Mouse (Mus musculus) urinary bladder, postnatal 14 days (tissue): Measurements from ENCODE around the gene R3hdm1.
"Not testable (repeated sequence)": the region's sequence is repeated elsewhere in the genome, so short reads cannot be mapped to it uniquely, and the experiment has no call there.

ENCODE experiments used
- DNase-seq: peaks from one replicate; pipeline ENCODE4 v3.0.0; 2021; ENCODE audit warnings: low spot score

The R3hdm1 gene

DNA sequence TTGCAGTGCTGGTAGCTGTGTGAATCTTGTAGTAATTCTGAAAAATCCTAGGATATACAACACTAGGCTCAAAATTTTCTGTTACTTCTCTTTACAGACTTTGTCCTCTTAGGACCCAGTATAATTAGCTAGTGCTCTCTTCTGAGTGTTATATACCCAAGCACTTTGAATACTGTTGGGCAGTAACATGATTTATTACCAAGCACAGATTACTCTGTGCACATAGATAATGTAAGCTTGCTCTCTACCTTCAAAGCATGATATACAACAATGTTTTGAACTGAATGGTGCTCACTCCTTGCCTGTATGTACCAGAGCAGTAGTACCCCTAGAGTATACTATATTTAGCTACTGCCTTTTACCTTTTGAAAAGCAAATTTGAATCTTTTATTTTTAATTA is 33.1 kb downstream of the R3hdm1 start:
- DNase-seq, result not testable (repeated sequence)

DNA sequence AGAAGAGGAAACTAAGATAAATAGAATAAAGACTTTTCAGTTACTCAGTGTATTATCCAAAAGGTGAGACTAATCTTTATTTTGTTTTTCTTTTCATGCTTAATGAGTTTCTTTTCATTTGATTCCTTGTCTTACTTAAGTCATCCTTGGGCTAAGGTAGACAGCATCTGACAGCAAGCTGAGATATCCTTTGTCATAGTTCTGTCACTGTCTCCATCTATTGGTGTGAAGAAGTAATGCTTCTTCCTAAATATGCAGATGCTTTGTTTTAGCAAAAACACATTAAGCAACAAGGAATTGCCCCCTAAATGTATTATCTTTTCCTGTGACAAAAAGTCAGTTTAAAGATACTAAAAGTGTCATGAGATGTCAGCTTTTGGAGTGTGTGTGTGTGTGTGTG is 37.9 kb downstream of the R3hdm1 start:
- DNase-seq, result no peak

DNA sequence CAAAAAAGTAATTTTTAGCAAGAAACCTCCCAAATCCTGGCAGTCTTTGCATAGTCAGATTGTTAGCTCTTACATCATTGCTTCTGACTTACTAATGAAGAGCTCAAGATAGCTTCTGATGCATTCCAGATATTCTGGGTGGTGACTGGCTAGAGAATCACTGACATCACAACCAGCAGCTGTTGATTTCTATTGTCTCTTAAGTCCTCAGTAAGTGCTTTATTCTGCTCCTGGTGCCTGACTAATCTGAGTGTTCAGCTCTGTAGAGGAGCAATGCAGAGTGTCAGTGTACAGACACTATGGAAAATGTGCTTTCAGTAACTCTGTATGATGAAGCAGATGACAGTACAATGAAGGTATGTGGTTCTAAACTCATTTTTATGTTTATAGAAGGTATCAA is 38.6 kb downstream of the R3hdm1 start:
- no peak for DNase-seq

DNA sequence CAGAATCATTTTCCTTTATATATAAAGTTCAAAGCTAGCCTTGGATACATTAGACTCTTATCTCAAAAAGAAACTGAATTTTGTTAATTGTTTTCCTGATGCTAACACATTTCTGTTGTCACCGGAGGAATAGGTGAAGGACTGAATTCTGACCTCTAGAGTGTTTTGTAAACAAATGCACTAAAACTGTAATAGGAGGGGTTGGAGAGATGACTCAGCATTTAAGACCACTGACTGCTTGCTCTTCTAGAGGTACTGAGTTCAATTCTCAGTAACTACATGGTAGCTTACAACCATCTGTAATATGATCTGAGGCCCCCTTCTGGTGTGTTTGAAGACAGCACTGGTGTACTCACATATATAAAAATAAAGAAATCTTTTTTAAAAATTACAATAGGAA is 63.9 kb downstream of the R3hdm1 start:
- no peak for DNase-seq

DNA sequence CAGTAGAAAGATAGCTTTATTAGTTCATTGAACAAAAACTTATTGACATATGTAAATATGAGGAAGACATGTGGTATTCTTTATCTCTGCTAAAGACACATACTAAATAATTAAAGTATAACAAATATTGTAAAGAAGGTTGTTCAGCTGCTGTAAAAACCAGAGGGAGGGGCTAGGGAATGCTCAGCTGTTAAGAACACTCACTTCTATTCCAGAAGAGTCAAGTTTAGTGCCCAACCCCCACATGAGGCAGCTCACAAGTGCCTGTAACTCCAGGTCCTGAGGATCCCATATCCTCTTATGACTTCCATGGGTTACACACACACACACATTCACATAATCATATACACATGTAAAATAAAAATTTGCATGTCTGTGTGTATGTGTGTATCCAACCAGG is 67.0 kb downstream of the R3hdm1 start:
- no peak for DNase-seq

DNA sequence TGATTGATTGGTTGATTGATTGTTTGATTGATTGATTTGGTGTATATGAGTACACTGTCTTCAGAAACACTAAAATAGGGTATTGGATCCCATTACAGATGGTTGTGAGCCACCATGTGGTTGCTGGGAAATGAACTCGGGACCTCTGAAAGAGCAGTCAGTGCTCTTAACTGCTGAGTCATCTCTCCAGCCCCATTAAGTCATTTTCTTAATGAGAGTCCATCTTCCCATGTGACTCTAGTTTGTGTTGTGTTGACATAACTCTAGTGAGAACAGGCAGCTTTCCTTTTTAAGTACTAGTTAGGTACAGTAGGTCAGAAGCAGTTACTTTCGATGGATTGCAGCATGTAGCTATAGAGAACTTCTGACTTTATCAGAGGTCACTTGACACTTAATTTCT is 88.3 kb downstream of the R3hdm1 start:
- no peak for DNase-seq

DNA sequence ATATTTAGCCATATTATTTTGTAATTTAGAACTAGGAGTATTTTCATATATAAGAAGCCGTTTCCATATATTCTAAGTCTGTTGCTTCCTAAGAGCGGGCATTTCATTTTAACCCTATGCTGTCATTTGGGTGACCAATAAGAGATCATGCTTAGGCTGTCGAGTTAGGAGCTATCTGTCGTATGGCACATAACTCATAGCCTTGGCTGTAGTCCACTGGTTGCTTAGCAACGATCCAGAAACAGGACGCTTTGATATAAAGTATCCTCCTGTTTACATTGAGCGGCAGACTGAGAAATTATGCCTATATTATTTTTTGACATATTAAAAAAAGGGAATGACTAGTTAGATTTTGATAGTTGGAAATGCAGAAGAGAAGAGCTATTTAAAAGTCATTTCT is 89.3 kb downstream of the R3hdm1 start:
- DNase-seq, result no peak

DNA sequence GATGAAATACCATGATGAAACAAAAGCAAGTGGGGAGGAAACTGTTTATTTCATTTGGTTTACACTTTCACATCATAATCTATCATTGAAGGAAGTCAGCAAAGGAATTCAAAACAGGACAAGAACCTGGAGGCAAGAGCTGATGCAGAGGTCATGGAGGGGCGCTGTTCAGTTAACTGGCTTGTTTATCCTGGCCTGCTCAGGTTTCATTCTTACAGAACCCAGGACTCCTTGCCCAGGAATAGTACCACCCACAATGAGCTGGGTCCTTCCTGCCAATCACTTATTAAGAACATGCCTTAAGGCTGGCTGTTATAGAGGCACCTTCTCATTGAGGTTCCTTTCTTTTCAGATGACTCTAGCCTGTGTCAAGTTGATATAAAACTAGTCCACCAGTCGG is 90.9 kb downstream of the R3hdm1 start:
- no peak for DNase-seq

DNA sequence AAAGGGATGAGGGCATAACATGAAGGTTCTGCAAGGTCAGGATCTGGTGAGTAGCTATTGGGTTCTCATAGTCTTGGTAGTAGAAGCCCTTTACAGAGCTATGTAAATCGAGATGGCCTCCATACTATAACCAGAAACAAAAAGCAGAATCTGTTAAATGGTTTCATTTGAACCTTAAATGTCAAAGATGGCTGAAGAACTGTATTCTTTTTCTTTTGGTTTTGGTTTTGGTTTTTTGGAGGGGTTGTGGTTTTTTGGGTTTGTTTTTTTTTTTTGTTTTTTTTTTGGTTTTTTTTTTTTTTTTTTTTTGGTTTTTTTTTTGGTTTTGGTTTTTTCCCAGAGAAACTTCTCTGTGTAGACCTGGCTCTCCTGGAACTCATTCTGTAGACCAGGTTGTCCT is 94.3 kb downstream of the R3hdm1 start:
- DNase-seq, result no peak

DNA sequence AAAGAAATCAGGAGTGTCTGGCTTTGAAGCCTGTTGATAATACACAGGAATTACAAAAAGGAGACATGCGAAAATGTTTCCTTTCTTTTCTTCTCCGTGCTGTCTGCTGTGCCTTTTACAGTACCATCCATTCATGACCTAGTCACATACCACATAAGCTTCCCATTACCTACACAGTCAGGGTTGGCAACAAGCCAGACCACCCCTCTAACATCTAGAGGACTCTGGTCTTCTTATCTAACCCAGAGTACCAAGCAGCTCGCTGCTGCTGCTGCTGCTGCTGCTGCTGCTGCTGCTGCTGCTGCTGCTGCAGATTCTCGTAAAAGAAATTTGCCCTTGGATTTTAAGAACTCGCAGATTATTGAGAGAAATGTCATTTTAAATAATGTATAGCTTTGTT is 110.2 kb downstream of the R3hdm1 start:
- DNase-seq, result no peak

DNA sequence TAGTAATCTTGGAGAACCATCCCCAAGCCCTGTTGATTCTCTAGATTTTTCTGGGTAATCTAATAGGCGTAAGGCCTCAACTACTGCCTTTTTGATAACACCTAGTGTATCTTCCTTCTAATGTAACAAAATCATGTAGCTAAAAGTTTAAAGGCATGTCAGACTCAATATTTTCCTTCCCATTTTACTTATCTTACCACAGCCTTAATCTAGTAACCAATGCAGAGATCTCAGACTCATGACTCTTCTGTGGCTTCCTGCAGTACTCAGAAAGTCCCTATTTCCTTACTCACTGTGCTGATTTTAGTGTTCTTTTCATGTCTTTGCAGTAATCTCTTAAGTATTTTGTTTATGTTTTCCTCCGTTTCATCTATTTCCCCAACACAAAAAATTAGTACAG is 118.8 kb downstream of the R3hdm1 start:
- DNase-seq, result no peak

DNA sequence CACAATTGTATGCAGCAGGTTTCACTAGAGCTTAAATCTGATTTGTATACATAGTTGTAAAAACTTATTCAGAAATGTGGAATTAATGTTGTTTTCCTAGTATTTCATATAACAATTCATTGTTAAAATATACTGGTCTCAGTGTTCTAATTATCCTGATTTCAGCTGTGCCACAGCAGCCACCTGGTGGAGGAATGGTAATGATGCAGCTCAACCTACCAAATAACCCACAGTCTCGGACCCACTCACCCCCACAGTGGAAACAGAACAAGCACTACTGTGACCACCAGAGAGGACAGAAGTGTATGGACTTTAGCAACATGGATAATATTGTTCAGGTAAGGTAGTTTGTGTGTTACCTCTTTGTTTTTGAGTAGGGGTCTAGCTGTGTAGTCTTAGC is 120.2 kb downstream of the R3hdm1 start:
- no peak for DNase-seq

DNA sequence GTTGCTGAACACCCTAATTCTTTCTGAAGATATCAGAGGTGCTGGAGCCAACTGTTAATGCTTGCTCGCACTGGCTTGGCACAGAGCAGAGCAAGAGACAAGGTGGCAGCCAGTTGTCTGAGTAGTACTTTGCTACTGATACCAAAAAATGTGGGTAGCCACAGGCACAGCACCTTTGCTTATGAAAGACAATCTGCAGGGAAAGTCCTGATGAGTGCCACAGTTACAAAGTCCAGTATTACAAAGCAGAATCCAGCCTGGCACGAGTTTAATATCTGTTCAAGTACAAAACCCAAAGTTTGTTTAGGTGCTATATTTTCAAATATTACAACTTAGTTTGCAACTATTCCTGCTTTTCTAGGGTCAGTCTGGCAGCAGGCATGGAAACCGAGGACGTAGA is 132.1 kb downstream of the R3hdm1 start:
- DNase-seq, result no peak

DNA sequence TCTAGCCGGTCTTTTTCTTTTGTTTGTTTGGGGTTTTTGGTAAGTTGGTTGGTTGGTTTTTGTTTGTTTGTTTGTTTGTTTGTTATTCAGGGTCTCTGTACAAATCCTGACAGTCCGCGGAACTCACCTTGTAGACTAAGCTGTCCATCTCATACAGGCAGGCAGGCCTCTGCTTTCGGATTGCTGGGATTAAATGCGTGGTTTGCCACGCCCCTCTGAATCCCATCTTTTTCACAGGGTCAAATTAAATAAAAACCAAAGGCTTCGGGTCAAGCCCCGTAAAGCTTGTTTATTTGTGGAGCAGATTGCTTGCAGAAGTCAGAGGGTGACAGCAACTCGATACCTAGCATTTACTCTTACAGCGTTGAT is 140.5 kb downstream of the R3hdm1 start, which contains the start of gene Ubxn4:
Gene Ubxn4 (plus strand): TSS at position 338 of the 369 bp plus-strand sequence.
- DNase-seq, result no peak

DNA sequence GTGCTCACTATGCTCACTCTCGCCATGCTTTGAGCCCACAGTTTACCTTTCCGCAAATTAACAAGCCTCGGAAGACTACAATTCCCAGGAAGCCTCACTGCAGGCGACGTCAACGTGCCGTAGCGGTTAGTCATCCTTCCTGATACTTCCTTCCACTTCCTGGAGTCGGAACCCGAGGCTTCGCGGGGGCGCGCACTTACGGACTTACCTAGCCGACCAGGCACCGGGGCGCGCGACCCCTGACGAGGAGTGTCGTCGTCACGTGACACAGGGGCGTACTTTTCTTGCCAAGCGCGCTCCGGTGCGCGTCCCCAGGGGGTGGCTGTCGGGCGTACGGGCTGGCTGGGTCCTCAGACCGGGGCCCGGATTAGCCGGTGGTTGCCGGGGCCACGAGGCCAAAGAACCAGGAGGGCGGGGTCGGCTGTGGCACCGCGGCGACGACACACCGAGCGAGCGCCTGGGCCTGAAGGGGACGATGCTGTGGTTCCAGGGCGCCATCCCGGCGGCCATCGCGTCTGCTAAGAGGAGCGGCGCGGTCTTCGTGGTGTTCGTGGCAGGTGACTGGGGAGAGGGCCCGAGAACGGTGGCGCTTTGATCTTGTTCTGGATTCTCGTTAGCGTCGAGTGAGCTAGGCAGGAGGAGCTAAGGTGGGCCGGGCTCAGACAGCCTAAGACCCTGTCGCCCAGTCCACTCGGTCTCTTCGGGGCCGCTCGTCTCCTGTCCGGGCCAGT is 141.1 kb downstream of the R3hdm1 start:
- peak; percentile 96 for DNase-seq

DNA sequence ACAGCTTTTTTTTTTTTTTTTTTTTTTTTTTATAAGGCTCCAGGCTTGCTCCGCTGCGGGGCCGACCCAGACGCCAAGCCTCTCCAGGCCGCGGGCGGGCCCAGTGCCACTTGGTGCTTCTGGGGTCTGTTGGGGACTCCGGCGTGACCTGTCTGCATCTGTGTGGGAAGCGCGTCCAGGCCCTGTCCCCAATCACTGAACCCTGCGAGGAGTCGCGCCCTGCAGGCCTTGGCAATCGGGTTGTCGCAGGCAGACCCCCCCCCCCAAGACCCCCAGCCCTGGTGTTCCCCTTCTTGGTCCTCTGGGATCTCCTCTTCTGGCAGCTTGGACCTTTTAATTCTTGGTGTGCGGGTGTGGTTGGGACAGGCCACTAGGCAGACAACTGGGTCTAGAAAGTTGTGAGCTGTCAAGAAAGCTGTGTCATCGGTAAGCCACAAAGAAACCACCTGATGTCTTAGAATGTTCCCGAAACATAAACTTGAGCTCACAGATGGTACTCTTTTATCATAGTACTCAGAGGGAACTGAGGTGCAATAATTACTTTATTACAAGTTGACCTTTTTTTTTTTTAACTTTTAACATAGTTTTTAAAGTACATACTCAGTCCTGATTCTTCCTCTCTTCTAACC is 141.7 kb downstream of the R3hdm1 start:
- DNase-seq, result no peak

DNA sequence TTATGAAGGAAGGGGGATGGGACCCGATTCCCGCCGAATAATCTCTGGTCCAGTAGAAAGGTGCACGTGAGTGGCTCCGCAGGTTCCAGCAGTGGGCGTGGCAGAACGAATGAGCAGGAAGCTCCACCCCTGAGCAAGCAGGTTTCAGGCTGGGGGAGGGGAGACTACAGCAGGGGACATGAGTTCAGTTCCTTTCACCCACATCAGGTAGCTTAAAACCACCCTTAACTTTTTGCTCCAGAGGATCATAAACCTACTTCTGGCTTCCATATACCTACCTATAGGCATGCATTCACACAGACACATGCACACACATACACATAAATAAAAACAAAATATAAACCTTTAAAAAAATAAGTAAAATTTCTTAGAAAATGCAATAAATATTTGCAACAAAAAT is 164.0 kb downstream of the R3hdm1 start:
- DNase-seq, result not testable (repeated sequence)

DNA sequence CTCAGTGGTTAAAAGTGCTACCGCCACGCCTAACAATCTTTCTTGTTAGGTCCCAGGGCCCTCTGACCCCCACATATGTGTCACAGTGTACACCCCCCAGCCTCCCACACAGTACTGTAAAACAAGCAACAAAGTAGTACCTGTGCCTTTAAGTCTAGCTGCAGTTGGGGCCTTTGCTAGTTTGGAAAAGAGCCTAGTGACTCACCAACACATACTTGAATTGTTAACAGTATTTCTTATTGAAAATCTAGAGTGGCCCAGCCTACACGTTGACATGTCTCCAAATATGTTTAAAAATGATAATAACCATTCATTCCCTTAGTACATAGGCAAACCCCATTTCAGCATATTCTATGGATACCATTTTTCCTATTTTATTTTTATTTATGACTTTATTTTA is 167.6 kb downstream of the R3hdm1 start:
- no peak for DNase-seq

DNA sequence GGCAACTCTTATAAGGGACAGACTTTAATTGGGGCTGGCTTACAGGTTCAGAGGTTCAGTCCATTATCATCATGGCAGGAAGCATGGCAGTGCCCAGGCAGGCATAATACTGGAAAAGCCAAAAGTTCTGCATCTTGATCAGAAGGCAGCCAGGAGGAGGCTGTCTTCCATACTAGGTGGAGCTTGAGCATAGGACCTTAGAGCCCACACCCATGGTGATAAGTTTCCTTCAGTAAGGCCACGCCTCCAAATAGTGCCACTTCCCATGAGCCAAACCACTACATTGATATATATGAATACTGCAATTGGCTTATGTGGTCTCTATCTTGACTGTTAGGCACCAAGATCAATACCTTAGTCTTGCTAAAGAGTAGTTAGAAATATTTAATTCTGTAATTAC is 172.8 kb downstream of the R3hdm1 start:
- DNase-seq, result no peak

DNA sequence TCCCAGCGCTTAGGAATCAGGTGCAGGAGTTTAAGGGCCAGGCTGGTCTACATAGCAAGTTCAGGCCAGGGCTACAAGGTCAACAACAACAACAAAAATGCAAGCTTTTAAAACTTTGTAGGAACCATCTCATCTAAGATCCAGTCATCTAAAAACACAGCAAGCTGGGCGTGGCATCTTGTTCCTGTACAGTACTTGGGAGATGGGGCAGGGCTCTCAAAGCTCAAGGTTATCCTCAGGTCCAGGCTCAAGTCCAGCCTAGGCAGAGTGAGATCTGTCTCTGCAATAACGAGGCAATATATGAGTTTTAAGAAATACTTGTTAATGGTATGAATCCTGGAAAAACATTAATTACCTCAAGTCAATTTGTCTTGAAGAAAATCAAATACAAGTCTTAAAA is 175.5 kb downstream of the R3hdm1 start:
- no peak for DNase-seq

DNA sequence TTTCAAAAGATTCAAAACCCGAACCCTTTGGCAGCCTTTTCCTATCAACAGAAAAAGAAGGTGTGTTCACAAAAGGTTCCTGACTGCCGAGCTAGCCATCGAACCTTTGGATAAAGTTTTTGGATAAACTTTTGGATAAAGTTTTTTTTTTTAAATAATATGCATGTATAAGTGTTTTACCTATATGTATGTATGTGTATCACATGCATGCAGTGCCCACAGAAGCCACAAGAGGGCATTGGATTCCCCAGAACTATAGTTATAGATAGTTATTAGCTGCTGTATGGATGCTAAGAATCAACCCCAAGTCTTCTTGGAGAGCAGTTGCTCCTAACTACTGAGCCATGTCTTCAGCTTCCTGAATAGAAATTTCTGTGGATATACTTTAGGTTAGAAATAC is 178.7 kb downstream of the R3hdm1 start:
- no peak for DNase-seq

DNA sequence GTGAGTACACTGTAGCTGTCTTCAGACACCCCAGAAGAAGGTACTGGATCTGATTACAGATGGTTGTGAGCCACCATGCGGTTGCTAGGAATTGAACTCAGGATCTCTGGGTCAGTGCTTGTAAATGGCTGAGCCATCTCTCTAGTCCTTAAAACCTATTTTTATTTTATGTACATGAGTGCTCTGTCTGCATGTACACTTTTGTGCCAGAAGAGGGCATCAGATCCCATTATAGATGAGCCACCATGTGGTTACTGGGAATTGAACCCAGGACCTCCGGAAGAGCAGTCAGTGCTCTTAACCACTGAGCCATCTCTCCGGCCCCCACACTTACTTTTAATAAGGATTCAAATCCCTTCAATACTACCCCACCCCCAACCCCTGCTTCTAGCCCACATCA is 179.8 kb downstream of the R3hdm1 start:
- DNase-seq, result no peak

DNA sequence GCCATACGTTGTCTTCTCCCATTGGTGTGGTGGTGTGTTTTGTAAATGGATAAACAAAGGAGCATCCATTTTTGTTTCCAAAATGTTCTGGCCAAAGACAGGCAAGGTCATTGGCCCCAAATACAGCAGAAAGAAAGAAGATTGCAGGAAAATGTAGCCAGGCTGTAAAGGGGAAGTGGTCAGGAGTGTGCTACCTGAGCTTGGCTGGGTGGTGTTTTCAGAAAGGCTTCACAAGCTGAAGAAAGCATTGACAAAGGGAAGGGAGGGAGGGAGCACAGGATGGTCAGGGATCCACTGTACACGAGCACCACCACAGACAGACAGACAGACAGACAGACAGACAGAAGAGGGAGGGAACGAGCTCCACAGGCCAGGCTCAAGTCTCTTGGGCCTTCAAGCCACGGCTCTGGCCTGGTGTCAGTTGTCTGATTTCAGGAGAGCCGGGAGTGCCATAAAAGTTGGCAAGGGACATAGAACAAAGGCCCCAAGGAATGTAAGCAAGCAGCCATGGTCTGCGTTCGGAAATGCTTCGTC is 181.1 kb downstream of the R3hdm1 start:
- DNase-seq, result no peak

DNA sequence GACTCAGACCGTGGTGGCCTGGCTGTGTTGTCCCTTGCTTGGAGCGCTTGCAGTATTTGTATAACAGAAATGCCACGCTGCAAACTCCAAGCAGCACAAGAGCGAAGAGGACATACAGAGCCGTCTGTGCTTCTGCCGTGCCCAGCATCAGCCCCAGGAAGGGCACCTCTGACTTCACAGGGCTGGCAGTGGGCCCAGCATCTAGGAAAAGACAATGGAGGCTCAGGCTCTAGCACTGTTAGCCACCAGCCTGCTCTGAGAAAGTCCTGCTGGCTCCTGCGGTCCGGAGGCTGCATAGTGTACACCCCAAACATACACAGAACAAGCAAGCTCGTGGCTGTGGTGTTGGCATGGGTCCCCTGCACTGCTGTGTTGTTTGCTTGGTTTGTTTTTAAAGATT is 182.0 kb downstream of the R3hdm1 start:
- no peak for DNase-seq
